Mouse (Mus musculus): Measurements from ENCODE around the gene Ptov1.

DNA sequence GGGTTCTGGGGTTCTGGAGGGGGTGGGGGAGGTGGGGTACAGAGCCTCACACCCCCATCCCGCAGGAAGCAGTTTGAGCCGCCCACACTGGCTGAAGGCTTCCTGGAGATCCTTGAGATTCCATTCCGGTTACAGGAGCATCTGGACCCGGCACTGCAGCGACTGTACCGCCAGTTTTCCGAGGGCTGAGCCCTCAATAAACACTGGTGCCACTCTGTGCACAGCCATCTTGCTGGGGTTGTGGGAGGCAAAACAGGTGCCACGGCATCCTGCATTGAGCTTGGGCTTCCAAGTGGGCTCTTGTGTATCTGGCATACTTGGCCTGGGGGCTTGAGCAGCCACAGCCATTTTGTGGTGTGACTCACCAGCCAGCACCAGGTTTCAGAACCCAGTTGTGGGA, 7.2 kb downstream of the Ptov1 start:
- no peak for TF ChIP-seq CTCF (IDR thresholded peaks at IDR 0.05; ENCODE audit: low read depth, low read length)
- no peak for TF ChIP-seq POLR2AphosphoS5 (IDR thresholded peaks at IDR 0.05; ENCODE audit: insufficient replicate concordance, low read depth, low read length)
